ENCODE assay signal across 7 mouse cellular contexts in the genomic region with DNA sequence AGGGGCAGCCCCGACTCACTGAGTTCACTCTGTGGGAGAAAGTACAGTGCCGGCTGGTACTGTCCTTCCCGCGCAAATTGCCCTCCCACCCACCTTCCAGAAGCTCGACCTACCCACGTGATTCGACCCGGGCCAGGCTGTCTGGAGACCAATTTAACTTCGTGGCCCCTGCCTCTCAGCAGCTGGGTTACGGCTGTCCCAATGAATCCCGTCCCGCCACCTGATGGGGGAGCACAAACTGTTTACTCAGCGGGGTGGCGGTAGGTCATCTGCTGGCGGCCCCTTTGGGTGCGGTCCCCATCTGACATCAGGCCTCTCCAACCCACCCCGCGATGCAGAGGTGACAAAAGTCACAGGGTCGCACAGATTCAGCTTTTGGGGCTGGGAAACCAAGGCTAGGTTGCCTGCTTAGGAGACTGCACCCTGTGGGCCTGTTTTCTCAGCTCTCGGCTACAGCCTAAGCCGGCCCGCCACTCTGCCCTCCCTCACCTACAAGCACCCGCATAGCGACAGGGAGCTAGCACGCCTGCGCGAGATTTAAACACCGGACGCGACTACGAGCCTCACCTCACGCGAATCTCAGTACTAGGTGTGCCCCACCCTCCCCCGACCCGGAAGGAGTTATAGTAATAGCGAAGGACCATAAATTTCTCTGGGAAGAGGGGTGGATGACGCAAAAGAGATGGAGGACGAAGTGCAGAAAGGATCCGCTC. TPM values are rescaled to one million over a fixed set of nuclear protein-coding genes. Genes with fewer than 3 reads are reported as not detected.
DNase-seq lines count a peak whose midpoint lies in the region; ATAC-seq and TF ChIP-seq lines count a peak whose summit lies in the region.

A gene (minus strand): TSS at position 593 of the 713 bp plus-strand sequence.

- H3K36me3 ChIP-seq in heart, embryonic 11.5 days (ENCODE audit: control insufficient read depth, insufficient read depth, low read length) = peaks cover 14% of the 10 kb centered on the region
- H3K36me3 ChIP-seq in kidney, embryonic 15.5 days = peaks cover 37% of the 10 kb centered on the region
- H3K36me3 ChIP-seq in limb, embryonic 14.5 days (ENCODE audit: control insufficient read depth, insufficient read depth, low read length) = peaks cover 35% of the 10 kb centered on the region
- peaks cover 18% of the 10 kb centered on the region for H3K36me3 ChIP-seq in midbrain, embryonic 15.5 days (replicated peaks)

- H3K9ac ChIP-seq in heart, embryonic 11.5 days (ENCODE audit: low read depth, low read length) = peak within 1 kb of the TSS; percentile 82
- peak within 1 kb of the TSS; percentile 67 for H3K9ac ChIP-seq in kidney, embryonic 15.5 days
- peak within 1 kb of the TSS; percentile 83 for H3K9ac ChIP-seq in limb, embryonic 14.5 days (ENCODE audit: low read depth, low read length, severe bottlenecking)
- H3K9ac ChIP-seq in midbrain, embryonic 15.5 days = peak within 1 kb of the TSS; percentile 68

- ATAC-seq in erythroid progenitor cell, adult 5-6 weeks (replicated peaks; ENCODE audit: low FRiP score, poor library complexity, severe bottlenecking) = 0 out of 2 replicates have a peak, but pooled peaks have one; percentile 25
- ATAC-seq in heart, embryonic 11.5 days (replicated peaks; ENCODE audit: insufficient number of reproducible peaks, low FRiP score, low TSS enrichment) = peak; percentile 76; the same call in 1 of the 2 replicates
- ATAC-seq in kidney, embryonic 15.5 days (replicated peaks; ENCODE audit: low FRiP score) = peak; percentile 91
- ATAC-seq in limb, embryonic 14.5 days (ENCODE audit: low FRiP score, low read depth) = peak; percentile 92
- peak; percentile 98 for ATAC-seq in midbrain, embryonic 15.5 days (replicated peaks)

- TF ChIP-seq POLR2A in limb, embryonic 14.5 days (IDR thresholded peaks at IDR 0.05; ENCODE audit: borderline replicate concordance, extremely low read depth, insufficient read depth, insufficient read length) = peak; percentile 76; the same call in 1 of the 2 replicates

- DNase-seq in brain, adult 2 months (ENCODE audit: low read depth, low spot score) = peak; percentile 98
- DNase-seq in limb, embryonic 14.5 days (ENCODE audit: low spot score) = peak; percentile 96
- DNase-seq in spleen, adult 18-20 months = peak; percentile 77

- no peaks in the 10 kb centered on the region for H3K9me3 ChIP-seq in heart, embryonic 11.5 days (replicated peaks; ENCODE audit: control insufficient read depth, low read length)
- no peaks in the 10 kb centered on the region for H3K9me3 ChIP-seq in kidney, embryonic 15.5 days (replicated peaks)
- no peaks in the 10 kb centered on the region for H3K9me3 ChIP-seq in limb, embryonic 14.5 days (ENCODE audit: control insufficient read depth, low read length)
- H3K9me3 ChIP-seq in midbrain, embryonic 15.5 days = no peaks in the 10 kb centered on the region

- peak within 1 kb of the TSS; percentile 93 for H3K4me2 ChIP-seq in heart, embryonic 11.5 days
- H3K4me2 ChIP-seq in kidney, embryonic 15.5 days = peak within 1 kb of the TSS; percentile 92
- peak within 1 kb of the TSS; percentile 91 for H3K4me2 ChIP-seq in limb, embryonic 14.5 days (replicated peaks; ENCODE audit: low read depth, low read length, severe bottlenecking)
- peak within 1 kb of the TSS; percentile 90 for H3K4me2 ChIP-seq in midbrain, embryonic 15.5 days

- peak within 1 kb of the TSS; percentile 70 for H3K27ac ChIP-seq in heart, embryonic 11.5 days (ENCODE audit: low read depth, low read length)
- H3K27ac ChIP-seq in kidney, embryonic 15.5 days = peak within 1 kb of the TSS; percentile 90
- H3K27ac ChIP-seq in limb, embryonic 14.5 days (replicated peaks; ENCODE audit: low read depth, low read length) = peak within 1 kb of the TSS; percentile 89
- H3K27ac ChIP-seq in midbrain, embryonic 15.5 days = peak within 1 kb of the TSS; percentile 77

- peak within 1 kb of the TSS; percentile 53 for H3K4me3 ChIP-seq in heart, embryonic 11.5 days (ENCODE audit: low read depth, low read length)
- H3K4me3 ChIP-seq in kidney, embryonic 15.5 days (replicated peaks) = peak within 1 kb of the TSS; percentile 55
- peak within 1 kb of the TSS; percentile 60 for H3K4me3 ChIP-seq in limb, embryonic 14.5 days (replicated peaks; ENCODE audit: low read length)
- peak within 1 kb of the TSS; percentile 59 for H3K4me3 ChIP-seq in midbrain, embryonic 15.5 days

- H3K27me3 ChIP-seq in heart, embryonic 11.5 days (ENCODE audit: control insufficient read depth, insufficient read depth, low read length) = no peaks in the 10 kb centered on the region
- 0 out of 2 replicates have a peak, but pooled peaks cover 5% of the 10 kb centered on the region for H3K27me3 ChIP-seq in kidney, embryonic 15.5 days
- H3K27me3 ChIP-seq in limb, embryonic 14.5 days (ENCODE audit: control insufficient read depth, insufficient read depth, low read length) = no peaks in the 10 kb centered on the region
- H3K27me3 ChIP-seq in midbrain, embryonic 15.5 days (replicated peaks) = no peaks in the 10 kb centered on the region

- WGBS in heart, embryonic 11.5 days (ENCODE audit: insufficient replicate concordance) = 2% methylated on average over 39 of the region's 39 CpGs
- WGBS in kidney, embryonic 15.5 days = under 1% methylated on average over 39 of the region's 39 CpGs
- 1% methylated on average over 39 of the region's 39 CpGs for WGBS in limb, embryonic 14.5 days
- 3% methylated on average over 39 of the region's 39 CpGs for WGBS in midbrain, embryonic 15.5 days

- H3K4me1 ChIP-seq in heart, embryonic 11.5 days (ENCODE audit: control insufficient read depth, insufficient read depth, low read length) = peaks cover 7% of the 10 kb centered on the region
- H3K4me1 ChIP-seq in kidney, embryonic 15.5 days = peaks cover 23% of the 10 kb centered on the region
- H3K4me1 ChIP-seq in limb, embryonic 14.5 days (ENCODE audit: control insufficient read depth, insufficient read depth, low read length) = peaks cover 12% of the 10 kb centered on the region
- peaks cover 20% of the 10 kb centered on the region for H3K4me1 ChIP-seq in midbrain, embryonic 15.5 days

RNA-seq across cellular contexts. Expression of the gene that starts here (rescaled TPM):
- 5.4 and 5.9 TPM in 2 replicates for total RNA-seq in erythroid progenitor cell, adult 5-6 weeks (2015; ENCODE audit: low replicate concordance)
- 0.64 TPM in 1 of 2 replicates, not detected in the other for total RNA-seq in erythroid progenitor cell, adult 5-6 weeks (2017; ENCODE audit: low replicate concordance)
- polyA plus RNA-seq in heart, embryonic 11.5 days (2014; fragmentation: Nextera tagmentation; extraction: Ambion mirVana) = 36.9 and 42.2 TPM in 2 replicates
- polyA plus RNA-seq in kidney, embryonic 15.5 days (2015; fragmentation: Nextera tagmentation; extraction: Ambion mirVana) = 56.6 and 63.8 TPM in 2 replicates
- 80.2 and 84.4 TPM in 2 replicates for polyA plus RNA-seq in limb, embryonic 14.5 days (2012; rRNA removed)
- polyA plus RNA-seq in limb, embryonic 14.5 days (2014; fragmentation: Nextera tagmentation; extraction: Ambion mirVana) = 81.0 and 91.6 TPM in 2 replicates
- 169 and 175 TPM in 2 replicates for polyA plus RNA-seq in midbrain, embryonic 15.5 days (2015; fragmentation: Nextera tagmentation; extraction: Ambion mirVana)

Comparison
In these comparisons a context has a peak if more than half of its experiments do, and no peak if none do; other contexts are left out.
1. Peak in every context shown above with its lines: DNase-seq, ATAC-seq, H3K4me3 ChIP-seq and H3K27ac ChIP-seq.
2. ATAC-seq: peak in every context shown above with its lines; median percentile 98 in midbrain, embryonic 15.5 days; 92 in limb, embryonic 14.5 days; 91 in kidney, embryonic 15.5 days; 76 in heart, embryonic 11.5 days; 25 in erythroid progenitor cell, adult 5-6 weeks.